Mouse (Mus musculus): ENCODE results near the gene Slf1. TPM values are rescaled to one million over a fixed set of nuclear protein-coding genes. Genes with fewer than 3 reads are reported as not detected.
"Not testable (repeated sequence)": the region's sequence is repeated elsewhere in the genome, so short reads cannot be mapped to it uniquely, and the experiment has no call there.

The Slf1 gene
- total and polyA plus RNA-seq, 2 experiments from 2014 or later: 25.2 to 31.1 TPM

- Histone ChIP-seq H3K4me3 (ENCODE audit: low read depth, low read length) (no peak overlapping the region), H3K9ac (replicated peaks; ENCODE audit: low read length, poor library complexity, severe bottlenecking) (no peak overlapping the region), H3K9me3 (ENCODE audit: low read length) (no peaks in the 10 kb centered on the region), H3K4me2 (ENCODE audit: low read depth, low read length, poor library complexity, severe bottlenecking) (no peak overlapping the region), H3K27ac (ENCODE audit: low read depth, low read length) (no peak overlapping the region), H3K36me3 (ENCODE audit: insufficient read depth, low read length) (no peaks in the 10 kb centered on the region), H3K4me1 (ENCODE audit: insufficient read depth, low read length) (no peaks in the 10 kb centered on the region), H3K27me3 (ENCODE audit: insufficient read depth, low read length) (no peaks in the 10 kb centered on the region)
- 79% methylated on average over 3 of the region's 3 CpGs for WGBS
- ATAC-seq (ENCODE audit: low FRiP score) (no peak), DNase-seq (ENCODE audit: low spot score) (peak; percentile 1)
- TF ChIP-seq CTCF (IDR thresholded peaks at IDR 0.05): no peak
Measured at GRCm38 (mm10) chr13:77125159-77125558, 10.1 kb downstream of the Slf1 start.

- no peak overlapping the region for H3K4me3 ChIP-seq (ENCODE audit: low read depth, low read length)
- over 99% methylated on average over 4 of the region's 4 CpGs for WGBS
- ATAC-seq (ENCODE audit: low FRiP score) (no peak), DNase-seq (ENCODE audit: low spot score) (no peak)
- no peaks in the 10 kb centered on the region for H3K36me3 ChIP-seq (ENCODE audit: insufficient read depth, low read length)
- TF ChIP-seq CTCF (IDR thresholded peaks at IDR 0.05): no peak
- no peaks in the 10 kb centered on the region for H3K4me1 ChIP-seq (ENCODE audit: insufficient read depth, low read length)
- H3K9me3 ChIP-seq (ENCODE audit: low read length): no peaks in the 10 kb centered on the region
- no peaks in the 10 kb centered on the region for H3K27me3 ChIP-seq (ENCODE audit: insufficient read depth, low read length)
- H3K27ac ChIP-seq (ENCODE audit: low read depth, low read length): no peak overlapping the region
- no peak overlapping the region for H3K9ac ChIP-seq (replicated peaks; ENCODE audit: low read length, poor library complexity, severe bottlenecking)
- no peak overlapping the region for H3K4me2 ChIP-seq (ENCODE audit: low read depth, low read length, poor library complexity, severe bottlenecking)
Measured at GRCm38 (mm10) chr13:77118695-77119094, 16.6 kb downstream of the Slf1 start.

GRCm38 (mm10) chr13:77107734-77108133 lies 27.5 kb downstream of the Slf1 start:
- H3K27me3 ChIP-seq (ENCODE audit: insufficient read depth, low read length): no peaks in the 10 kb centered on the region
- no peak for ATAC-seq (ENCODE audit: low FRiP score)
- H3K27ac ChIP-seq (ENCODE audit: low read depth, low read length): no peak overlapping the region
- no peak overlapping the region for H3K9ac ChIP-seq (replicated peaks; ENCODE audit: low read length, poor library complexity, severe bottlenecking)
- H3K36me3 ChIP-seq (ENCODE audit: insufficient read depth, low read length): peaks cover 3% of the 10 kb centered on the region; the same call in 1 of the 2 replicates
- no peak overlapping the region for H3K4me2 ChIP-seq (ENCODE audit: low read depth, low read length, poor library complexity, severe bottlenecking)
- DNase-seq (ENCODE audit: low spot score): no peak
- H3K4me3 ChIP-seq (ENCODE audit: low read depth, low read length): no peak overlapping the region
- H3K4me1 ChIP-seq (ENCODE audit: insufficient read depth, low read length): no peaks in the 10 kb centered on the region
- TF ChIP-seq CTCF (IDR thresholded peaks at IDR 0.05): no peak
- H3K9me3 ChIP-seq (ENCODE audit: low read length): no peaks in the 10 kb centered on the region

- H3K9me3 ChIP-seq (ENCODE audit: low read length); H3K4me2 ChIP-seq (ENCODE audit: low read depth, low read length, poor library complexity, severe bottlenecking); H3K4me3 ChIP-seq (ENCODE audit: low read depth, low read length); H3K4me1 ChIP-seq (ENCODE audit: insufficient read depth, low read length); DNase-seq (ENCODE audit: low spot score); H3K9ac ChIP-seq (replicated peaks; ENCODE audit: low read length, poor library complexity, severe bottlenecking); H3K36me3 ChIP-seq (ENCODE audit: insufficient read depth, low read length); H3K27me3 ChIP-seq (ENCODE audit: insufficient read depth, low read length); H3K27ac ChIP-seq (ENCODE audit: low read depth, low read length); ATAC-seq (ENCODE audit: low FRiP score): not testable (repeated sequence)
- 100% methylated on average over 1 of the region's 1 CpGs for WGBS
Measured at GRCm38 (mm10) chr13:77092876-77093275, 42.4 kb downstream of the Slf1 start.

- Histone ChIP-seq H3K27me3 (ENCODE audit: insufficient read depth, low read length) (no peaks in the 10 kb centered on the region), H3K4me1 (ENCODE audit: insufficient read depth, low read length) (no peaks in the 10 kb centered on the region), H3K9me3 (ENCODE audit: low read length) (no peaks in the 10 kb centered on the region), H3K4me2 (ENCODE audit: low read depth, low read length, poor library complexity, severe bottlenecking) (no peak overlapping the region), H3K27ac (ENCODE audit: low read depth, low read length) (no peak overlapping the region), H3K36me3 (ENCODE audit: insufficient read depth, low read length) (no peaks in the 10 kb centered on the region), H3K4me3 (ENCODE audit: low read depth, low read length) (no peak overlapping the region), H3K9ac (replicated peaks; ENCODE audit: low read length, poor library complexity, severe bottlenecking) (no peak overlapping the region)
- ATAC-seq (ENCODE audit: low FRiP score) (no peak), DNase-seq (ENCODE audit: low spot score) (no peak)
- no peak for TF ChIP-seq CTCF (IDR thresholded peaks at IDR 0.05)
Measured at GRCm38 (mm10) chr13:77072030-77072429, 63.2 kb downstream of the Slf1 start.

GRCm38 (mm10) chr13:77068847-77069246 lies 66.4 kb downstream of the Slf1 start:
- no peak overlapping the region for H3K27ac ChIP-seq (ENCODE audit: low read depth, low read length)
- H3K36me3 ChIP-seq (ENCODE audit: insufficient read depth, low read length): no peaks in the 10 kb centered on the region
- TF ChIP-seq CTCF (IDR thresholded peaks at IDR 0.05): no peak
- DNase-seq (ENCODE audit: low spot score): no peak
- H3K4me1 ChIP-seq (ENCODE audit: insufficient read depth, low read length): no peaks in the 10 kb centered on the region
- H3K9ac ChIP-seq (replicated peaks; ENCODE audit: low read length, poor library complexity, severe bottlenecking): no peak overlapping the region
- WGBS: 90% methylated on average over 1 of the region's 1 CpGs
- no peak overlapping the region for H3K4me2 ChIP-seq (ENCODE audit: low read depth, low read length, poor library complexity, severe bottlenecking)
- no peaks in the 10 kb centered on the region for H3K27me3 ChIP-seq (ENCODE audit: insufficient read depth, low read length)
- ATAC-seq (ENCODE audit: low FRiP score): no peak
- no peaks in the 10 kb centered on the region for H3K9me3 ChIP-seq (ENCODE audit: low read length)
- H3K4me3 ChIP-seq (ENCODE audit: low read depth, low read length): no peak overlapping the region

Measured in midbrain, postnatal 0 days (tissue).